Mouse (Mus musculus) cerebellum, adult 2 months (tissue): ENCODE results near the gene Anapc13. TPM values are rescaled to one million over a fixed set of nuclear protein-coding genes. Genes with fewer than 3 reads are reported as not detected.

ENCODE experiments used
- DNase-seq, 2 experiments: peaks; one replicate each; pipeline ENCODE4 v3.0.0; 2021
- H3K27ac ChIP-seq: fragments of 200-500 bp; 2 replicates; pipeline ENCODE4 v1.5.1; 2012; ENCODE audit warnings: low read length, control low read depth, inconsistent platforms; ENCODE audit not compliant: insufficient read depth
- H3K27me3 ChIP-seq: fragments of 200-500 bp; 2 replicates; pipeline ENCODE4 v1.6.1; 2012; ENCODE audit warnings: inconsistent platforms, mild to moderate bottlenecking, low read length, moderate library complexity; ENCODE audit not compliant: control insufficient read depth, insufficient read depth
- H3K4me1 ChIP-seq: fragments of 200-500 bp; 2 replicates; pipeline ENCODE4 v1.6.1; 2011; ENCODE audit warnings: low read length; ENCODE audit not compliant: control insufficient read depth, insufficient read depth
- H3K4me3 ChIP-seq: fragments of 200-500 bp; replicated peaks from 2 replicates; pipeline ENCODE3; 2011; ENCODE audit warnings: mild to moderate bottlenecking, low read depth, low read length, control low read depth; ENCODE audit not compliant: insufficient read depth
- CTCF ChIP-seq: fragments of 200-500 bp; IDR thresholded peaks from 2 replicates; pipeline ENCODE4 v1.5.1; 2011; ENCODE audit warnings: low read depth, mild to moderate bottlenecking, control low read depth, low read length, moderate library complexity, borderline replicate concordance; ENCODE audit not compliant: insufficient read depth
- POLR2A ChIP-seq: fragments of 200-500 bp; IDR thresholded peaks from 2 replicates; pipeline ENCODE4 v1.6.1; 2011; ENCODE audit warnings: low read length, control low read depth, borderline replicate concordance; ENCODE audit not compliant: insufficient read depth
- WGBS: fragments of 180-500 bp; shearing (Covaris S2); methylation state at CpG from one replicate; pipeline ENCODE4 v1.1.7; 2018; 5-methylcytosine and 5-hydroxymethylcytosine counted together
- polyA plus RNA-seq: library from polyadenylated mRNA; depleted of rRNA; stranded (reverse); fragments of >200 nt; gene quantifications from 2 replicates; pipeline ENCODE4 v1.2.3, GENCODE M21; 2012; rRNA removed

Anapc13 gene
- 189 and 194 TPM in 2 replicates for polyA plus RNA-seq

DNA sequence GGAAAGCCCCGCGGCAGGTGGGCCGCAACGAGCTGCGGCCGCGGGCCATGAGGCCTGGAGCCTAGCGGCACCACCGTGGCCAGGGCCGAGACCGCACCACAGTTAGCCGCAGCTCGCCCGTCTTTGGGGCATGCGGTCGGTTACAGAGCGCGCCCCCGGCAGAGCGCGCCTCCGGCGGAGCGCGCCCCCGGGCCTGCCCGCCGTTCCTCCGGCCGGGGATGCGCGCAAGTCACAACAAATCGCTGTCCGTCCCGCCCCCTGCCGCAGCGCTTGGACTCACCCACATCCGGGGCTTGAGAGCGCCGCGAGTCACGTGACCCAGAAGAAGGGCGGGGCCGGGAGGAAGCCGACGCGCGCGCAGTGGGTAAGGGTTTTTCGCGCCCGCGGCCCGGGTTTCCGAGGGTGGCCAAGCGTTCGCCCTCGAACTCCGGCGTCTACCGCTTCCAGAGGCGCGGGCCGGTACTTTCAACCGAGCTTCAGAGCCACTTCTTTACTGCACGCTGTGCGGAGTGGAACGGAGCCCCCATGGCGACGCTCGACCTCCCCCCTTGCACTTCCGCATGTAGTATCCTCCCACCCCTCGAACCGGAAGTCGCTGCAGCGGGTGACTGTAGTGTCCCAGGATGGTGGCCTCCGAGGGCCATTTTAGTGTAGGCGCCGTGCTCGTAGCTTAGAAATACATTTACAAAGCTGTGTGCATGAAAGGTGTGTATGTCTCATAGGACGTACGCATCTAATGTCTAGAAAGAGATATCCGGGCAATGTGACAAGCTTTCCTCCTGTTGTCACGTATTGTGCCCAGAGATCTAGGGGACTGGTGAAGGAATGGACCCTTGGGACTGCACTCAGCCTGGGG lies at the start of gene Anapc13, which contains the start of gene Cep63:
Anapc13 (plus strand) TSS at position 314 of the 856 bp plus-strand sequence.
Cep63 (minus strand) TSS at position 552 of the 856 bp plus-strand sequence.
- Histone ChIP-seq H3K4me1 (peaks cover 3% of the 10 kb centered on the region; the same call in 1 of the 2 replicates), H3K27me3 (no peaks in the 10 kb centered on the region), H3K4me3 (peak within 1 kb of the TSS; percentile 76), H3K27ac (peak within 1 kb of the TSS; percentile 91)
- peak; percentile 77 for TF ChIP-seq POLR2A
- TF ChIP-seq CTCF: no peak
- WGBS: under 1% methylated on average over 84 of the region's 84 CpGs
- peak; percentile 98 to 99 for DNase-seq

DNA sequence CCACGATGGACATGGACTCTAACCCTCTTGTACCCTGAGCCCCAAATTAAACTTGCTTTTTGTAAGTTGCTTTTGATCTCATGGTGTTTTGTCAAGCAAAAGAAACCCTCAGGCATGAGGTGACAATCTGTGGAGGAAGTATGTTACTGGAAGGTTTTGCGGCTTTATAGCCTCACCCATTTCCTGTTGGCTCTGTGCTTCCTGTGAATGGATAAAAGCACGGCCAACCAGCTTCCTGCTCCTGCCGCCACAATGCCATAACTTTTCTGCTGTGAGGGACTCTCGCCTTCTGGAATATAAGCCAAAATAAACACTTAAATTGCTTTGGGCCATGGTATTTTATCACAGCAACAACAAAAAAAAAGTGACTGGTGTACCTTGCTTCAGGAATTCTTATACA lies 48.6 kb upstream of the Anapc13 start:
- Histone ChIP-seq H3K4me3 (no peak overlapping the region), H3K27me3 (no peaks in the 10 kb centered on the region), H3K4me1 (peaks cover 7% of the 10 kb centered on the region), H3K27ac (no peak overlapping the region)
- TF ChIP-seq POLR2A (no peak), CTCF (no peak)
- DNase-seq: no peak
- WGBS: 88% methylated on average over 5 of the region's 5 CpGs

- no peak overlapping the region for H3K4me3 ChIP-seq
- no peak overlapping the region for H3K27ac ChIP-seq
- no peak for DNase-seq
- H3K4me1 ChIP-seq: no peaks in the 10 kb centered on the region
- TF ChIP-seq CTCF (no peak), POLR2A (no peak)
- H3K27me3 ChIP-seq: no peaks in the 10 kb centered on the region
- WGBS: 71% methylated on average over 12 of the region's 12 CpGs
Measured at GRCm38 (mm10) chr9:102581921-102582469, 44.1 kb upstream of the Anapc13 start.

- no peak overlapping the region for H3K4me3 ChIP-seq
- WGBS: 62% methylated on average over 5 of the region's 5 CpGs
- no peak for TF ChIP-seq CTCF
- no peak for TF ChIP-seq POLR2A
- H3K4me1 ChIP-seq: no peaks in the 10 kb centered on the region
- H3K27ac ChIP-seq: no peak overlapping the region
- no peak for DNase-seq
- no peaks in the 10 kb centered on the region for H3K27me3 ChIP-seq
Measured at GRCm38 (mm10) chr9:102587347-102587746, 38.7 kb upstream of the Anapc13 start.

DNA sequence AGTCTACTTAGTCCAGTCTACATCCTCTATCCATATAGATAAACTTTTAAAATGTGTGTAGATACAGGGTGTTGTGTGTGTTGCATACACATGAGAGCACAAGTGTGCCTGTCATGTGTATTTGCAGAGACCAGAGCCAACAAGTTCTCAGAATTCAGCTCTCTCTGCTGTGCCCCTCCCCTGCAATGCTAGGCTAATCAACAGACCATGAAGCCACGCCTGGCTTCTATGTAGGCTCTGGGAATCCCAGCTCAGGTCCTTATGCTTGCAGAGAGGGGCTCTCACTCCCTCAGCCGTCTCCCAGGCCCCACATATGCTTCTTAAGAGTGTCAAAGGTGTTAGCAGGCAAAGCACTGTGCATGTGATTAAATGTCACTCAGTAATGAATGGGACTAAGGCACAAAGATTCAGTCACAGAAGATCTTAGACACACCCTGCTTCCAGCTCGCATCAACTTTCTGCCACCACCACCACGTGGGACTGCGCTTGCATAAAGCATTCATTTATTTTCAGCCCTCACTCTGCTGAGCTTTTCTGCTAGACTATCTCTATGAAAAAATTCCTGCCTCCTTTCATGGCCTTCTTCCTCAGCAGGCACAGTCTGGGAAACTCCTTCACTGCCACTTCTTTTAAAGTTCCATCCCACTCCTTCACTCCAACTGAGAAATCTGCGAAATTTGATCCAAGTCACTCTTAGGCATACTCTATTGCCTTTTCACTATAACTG lies 31.3 kb upstream of the Anapc13 start:
- DNase-seq: no peak
- no peak overlapping the region for H3K4me3 ChIP-seq
- 38% methylated on average over 6 of the region's 6 CpGs for WGBS

DNA sequence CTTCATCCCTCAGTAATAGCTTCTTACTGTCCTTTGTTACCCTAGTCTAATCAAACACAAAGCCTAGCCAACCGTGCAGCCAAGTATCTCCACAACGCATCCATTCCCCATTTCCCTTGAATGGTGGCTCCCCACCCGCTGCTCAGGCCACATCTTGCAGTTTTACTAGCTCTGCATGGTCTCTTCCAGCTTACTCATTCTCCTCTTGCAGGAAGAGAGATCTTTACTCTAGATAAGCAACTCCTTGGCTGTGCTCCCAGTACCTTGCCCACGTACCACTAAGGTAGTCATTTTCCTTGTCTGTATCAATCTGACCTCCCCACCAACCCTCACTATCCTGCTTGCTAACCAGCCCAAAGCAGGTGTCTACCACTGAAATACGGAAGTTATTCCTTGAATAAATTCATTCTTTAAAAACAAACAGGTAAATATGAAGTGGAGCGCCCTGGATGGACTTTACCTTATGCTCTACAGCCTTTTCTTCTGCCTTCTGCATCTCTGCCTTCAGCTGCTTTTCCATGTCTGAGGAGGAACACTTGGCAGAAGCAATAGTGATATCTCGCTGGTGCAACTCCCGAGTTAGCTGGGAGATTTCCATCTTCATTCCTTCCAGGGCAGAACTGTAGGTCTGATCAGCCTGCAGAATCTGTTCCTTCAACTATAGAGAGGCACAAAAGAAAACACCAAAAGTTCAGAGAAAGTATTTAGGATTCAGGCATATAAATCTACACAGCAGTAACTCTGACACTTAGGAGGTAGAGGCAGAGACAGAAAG lies 30.2 kb upstream of the Anapc13 start:
- no peak for DNase-seq
- no peaks in the 10 kb centered on the region for H3K4me1 ChIP-seq
- TF ChIP-seq POLR2A (no peak), CTCF (no peak)
- no peaks in the 10 kb centered on the region for H3K27me3 ChIP-seq
- no peak overlapping the region for H3K27ac ChIP-seq
- 64% methylated on average over 8 of the region's 8 CpGs for WGBS
- H3K4me3 ChIP-seq: no peak overlapping the region

More for the DNA sequence above, 31.3 kb upstream of the Anapc13 start:
- Histone ChIP-seq H3K27me3 (no peaks in the 10 kb centered on the region), H3K4me1 (no peaks in the 10 kb centered on the region), H3K27ac (no peak overlapping the region)
- TF ChIP-seq POLR2A (no peak), CTCF (no peak)

GRCm38 (mm10) chr9:102601187-102601586 lies 24.9 kb upstream of the Anapc13 start:
- Histone ChIP-seq H3K4me3 (no peak overlapping the region), H3K27me3 (no peaks in the 10 kb centered on the region), H3K27ac (no peak overlapping the region), H3K4me1 (no peaks in the 10 kb centered on the region)
- 73% methylated on average over 2 of the region's 2 CpGs for WGBS
- no peak for DNase-seq
- TF ChIP-seq POLR2A (no peak), CTCF (no peak)
